Mouse (Mus musculus) frontal cortex, postnatal 14 days (tissue): ENCODE results near the gene Acot1.

Experiments used
- DNase-seq, 2 experiments: peaks; one replicate each; pipeline ENCODE4 v3.0.0; 2022; ENCODE audit warnings: low spot score in 2 of 2

Acot1 gene

GRCm38 (mm10) chr12:84063228-84063627 is 53.9 kb downstream of the Acot1 start:
- DNase-seq = no peak

- DNase-seq = no peak
Measured at GRCm38 (mm10) chr12:84063833-84064232, 54.5 kb downstream of the Acot1 start.

DNA sequence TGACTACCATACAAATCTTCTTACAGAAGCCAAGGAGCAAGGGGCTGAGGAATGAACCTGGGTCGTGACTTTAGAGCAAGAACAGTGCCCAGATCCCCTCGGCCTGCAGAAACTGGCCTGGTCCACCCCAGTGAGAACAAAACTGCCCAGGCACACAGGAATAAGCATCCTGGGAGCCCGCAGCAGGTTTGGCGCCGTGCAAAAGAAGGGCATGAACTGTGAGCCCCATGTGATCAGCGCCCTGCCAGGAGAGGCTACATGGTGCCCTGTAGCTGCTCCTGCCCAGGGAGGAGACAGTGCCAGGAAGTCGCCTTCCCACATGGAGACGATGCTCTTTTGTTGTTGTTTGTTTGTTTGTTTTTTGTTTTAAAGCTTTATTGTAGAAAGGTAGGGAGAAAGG is 55.3 kb downstream of the Acot1 start:
- DNase-seq = no peak

GRCm38 (mm10) chr12:84067752-84068151 is 58.5 kb downstream of the Acot1 start:
- DNase-seq = no peak
